Mouse (Mus musculus) heart, postnatal 25 days (tissue): ENCODE measurements around the gene Pdlim1. TPM values are rescaled to one million over a fixed set of nuclear protein-coding genes. Genes with fewer than 3 reads are reported as not detected.

ENCODE experiments used
- DNase-seq: peaks from one replicate; pipeline ENCODE4 v3.0.0; 2022; ENCODE audit warnings: low spot score
- intact Hi-C: fragments of 180-260 bp; cut with DNase I; formaldehyde crosslinking; loops from one replicate; pipeline ENCODE4 v1.15.1; 2025
- total RNA-seq, 2 experiments: library from RNA; stranded (reverse); gene quantifications; 2 replicates each; pipeline ENCODE4 v1.2.3; 2021

Gene Pdlim1
- total RNA-seq, 2 experiments from 2014 or later, result 152 to 164 TPM

DNA sequence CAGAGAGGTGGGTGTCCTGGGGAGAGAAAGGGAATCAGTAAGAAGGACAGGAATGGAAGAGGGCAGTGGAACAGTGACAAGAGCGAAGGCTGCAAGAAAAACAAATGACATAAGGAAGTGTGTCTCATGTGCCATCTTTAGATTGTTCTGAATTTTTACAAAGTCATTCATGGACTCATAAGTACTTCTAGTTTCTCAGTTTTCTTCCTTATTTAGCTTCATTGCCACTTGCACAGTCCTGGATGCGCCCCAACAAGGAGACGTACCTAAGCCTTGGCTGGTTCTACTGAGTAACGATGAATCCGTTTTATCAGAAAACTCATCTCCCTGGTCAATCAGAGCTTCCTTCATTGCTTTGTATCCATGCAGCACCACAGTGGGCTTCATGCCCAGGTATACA is 88.0 kb downstream of the Pdlim1 start:
- intact Hi-C loops, result no loop called here
- no peak for DNase-seq

DNA sequence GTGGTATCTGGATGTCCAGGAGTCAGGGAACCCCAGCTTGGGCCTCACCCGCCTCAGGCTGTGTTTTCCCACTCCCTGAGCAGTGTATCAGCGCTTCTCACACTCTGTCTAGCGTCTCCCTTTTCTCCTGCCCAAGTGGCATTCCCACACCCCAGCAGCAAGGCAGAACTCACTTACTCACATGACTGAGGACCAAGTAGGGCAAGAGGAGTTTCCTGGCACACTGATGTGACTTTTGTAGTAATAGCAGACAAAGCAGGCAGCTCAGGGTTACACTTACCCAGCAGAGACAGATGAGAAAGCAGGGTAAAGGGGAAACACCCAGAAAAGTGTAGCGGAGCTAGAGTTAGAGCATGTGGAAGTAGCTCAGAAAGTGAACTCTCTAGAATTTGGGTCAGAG is 93.3 kb downstream of the Pdlim1 start:
- intact Hi-C loops, result no loop called here
- DNase-seq, result no peak

Other genes starting within 250 kb of the Pdlim1 start
- gene Cyp2c54, start 198.0 kb downstream of the Pdlim1 start, total RNA-seq, result not detected
- not detected for gene Cyp2c50, start 182.2 kb downstream of the Pdlim1 start, total RNA-seq
- under 1 TPM; 0.13 to 0.25 TPM for gene Cyp2c70, start 84.5 kb downstream of the Pdlim1 start, total RNA-seq
- 100 to 1,000 TPM; 604 to 684 TPM for gene Sorbs1, start 241.9 kb upstream of the Pdlim1 start, total RNA-seq